Mouse (Mus musculus) thymus, adult 18-20 months (tissue): ENCODE data around the gene Bcar3.

Experiments used
- DNase-seq, 2 experiments: peaks; one replicate each; pipeline ENCODE4 v3.0.0; 2022; ENCODE audit warnings: mixed read lengths in 2 of 2

Gene Bcar3

GRCm38 (mm10) chr3:122292300-122293222, 1.4 kb upstream of the Bcar3 start:
- peak; percentile 82 to 86 for DNase-seq

GRCm38 (mm10) chr3:122293223-122293953, 548 bp upstream of the Bcar3 start:
- DNase-seq, result peak; percentile 27 to 36

- peak in 1 of 2 experiments; percentile 34 for DNase-seq
Measured at GRCm38 (mm10) chr3:122295511-122295910, 1.6 kb downstream of the Bcar3 start.

GRCm38 (mm10) chr3:122296979-122297378, 3.0 kb downstream of the Bcar3 start:
- DNase-seq, result no peak

GRCm38 (mm10) chr3:122300983-122301919, 7.3 kb downstream of the Bcar3 start:
- peak in 1 of 2 experiments; percentile 32 for DNase-seq

- no peak for DNase-seq
Measured at GRCm38 (mm10) chr3:122304560-122304959, 10.6 kb downstream of the Bcar3 start.

GRCm38 (mm10) chr3:122307894-122308671, 14.1 kb downstream of the Bcar3 start:
- DNase-seq, result no peak

GRCm38 (mm10) chr3:122308981-122309380, 15.0 kb downstream of the Bcar3 start:
- DNase-seq, result no peak

GRCm38 (mm10) chr3:122312078-122312477, 18.1 kb downstream of the Bcar3 start:
- peak in 1 of 2 experiments; percentile 26 for DNase-seq

GRCm38 (mm10) chr3:122312936-122313629, 19.1 kb downstream of the Bcar3 start:
- DNase-seq, result no peak

- no peak for DNase-seq
Measured at GRCm38 (mm10) chr3:122313936-122314335, 20.0 kb downstream of the Bcar3 start.

GRCm38 (mm10) chr3:122316621-122317020, 22.7 kb downstream of the Bcar3 start:
- no peak for DNase-seq

GRCm38 (mm10) chr3:122317339-122317738, 23.4 kb downstream of the Bcar3 start:
- no peak for DNase-seq

GRCm38 (mm10) chr3:122322226-122322625, 28.3 kb downstream of the Bcar3 start:
- no peak for DNase-seq

GRCm38 (mm10) chr3:122323841-122324240, 29.9 kb downstream of the Bcar3 start:
- DNase-seq, result no peak

- DNase-seq, result no peak
Measured at GRCm38 (mm10) chr3:122324528-122324927, 30.6 kb downstream of the Bcar3 start.

GRCm38 (mm10) chr3:122330484-122330883, 36.5 kb downstream of the Bcar3 start:
- DNase-seq, result no peak

- no peak for DNase-seq
Measured at GRCm38 (mm10) chr3:122333493-122333892, 39.6 kb downstream of the Bcar3 start.

- no peak for DNase-seq
Measured at GRCm38 (mm10) chr3:122333902-122334301, 40.0 kb downstream of the Bcar3 start.

GRCm38 (mm10) chr3:122334375-122334774, 40.4 kb downstream of the Bcar3 start:
- no peak for DNase-seq

- DNase-seq, result no peak
Measured at GRCm38 (mm10) chr3:122336030-122336429, 42.1 kb downstream of the Bcar3 start.
